Mouse (Mus musculus) T-helper 17 cell (primary cell): ENCODE data around the gene Dab1.

Experiments
- in situ Hi-C, 2 experiments: fragments of 300-600 bp; cut with MboI, MseI; formaldehyde crosslinking; loops; 1 replicate in 1 of 2; 2 replicates in 1 of 2; pipeline ENCODE4 v1.15.1; 2025; ENCODE audit warnings: high pct_unique_total_duplicates in 2 of 2

The Dab1 gene

DNA sequence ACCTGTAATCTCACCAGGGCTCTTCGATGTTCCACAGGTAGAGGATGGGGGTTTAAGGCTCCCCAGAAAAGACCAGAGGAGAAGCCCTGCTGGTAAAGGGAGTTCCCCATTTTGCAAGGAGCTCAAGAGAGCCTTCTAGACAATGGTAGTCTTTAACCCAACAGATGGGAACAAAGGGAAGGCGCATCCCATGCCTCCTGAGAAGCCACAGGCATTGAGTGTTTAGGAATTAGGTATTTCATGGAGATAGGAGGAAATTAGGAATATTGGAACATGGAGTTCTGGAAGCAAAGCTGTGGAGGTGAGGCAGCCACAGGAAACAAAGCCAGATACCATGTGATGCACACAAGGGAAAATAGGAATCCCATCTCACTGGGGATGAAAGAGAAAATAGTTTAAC, 881.0 kb downstream of the Dab1 start:
- in situ Hi-C loops, result no loop called here

DNA sequence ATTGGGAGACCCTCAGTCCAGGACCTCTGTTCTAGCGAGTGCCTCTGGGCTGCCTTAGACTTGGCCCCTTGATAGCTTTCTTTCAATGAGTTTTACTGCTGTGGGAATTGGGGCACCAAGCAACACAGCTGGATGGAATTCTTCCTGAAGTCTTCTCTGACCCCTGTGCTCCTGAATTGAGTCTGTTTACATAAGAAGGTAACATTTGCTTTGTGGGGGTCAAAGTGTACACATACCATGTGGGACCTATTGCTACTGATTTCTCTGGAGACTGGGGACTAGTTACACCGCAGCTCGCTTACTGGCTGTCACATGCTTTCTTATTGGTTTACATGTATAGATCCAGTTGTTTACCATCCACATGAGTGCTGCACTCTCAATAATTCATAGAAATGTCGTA, 881.5 kb downstream of the Dab1 start:
- in situ Hi-C loops, result no loop called here

DNA sequence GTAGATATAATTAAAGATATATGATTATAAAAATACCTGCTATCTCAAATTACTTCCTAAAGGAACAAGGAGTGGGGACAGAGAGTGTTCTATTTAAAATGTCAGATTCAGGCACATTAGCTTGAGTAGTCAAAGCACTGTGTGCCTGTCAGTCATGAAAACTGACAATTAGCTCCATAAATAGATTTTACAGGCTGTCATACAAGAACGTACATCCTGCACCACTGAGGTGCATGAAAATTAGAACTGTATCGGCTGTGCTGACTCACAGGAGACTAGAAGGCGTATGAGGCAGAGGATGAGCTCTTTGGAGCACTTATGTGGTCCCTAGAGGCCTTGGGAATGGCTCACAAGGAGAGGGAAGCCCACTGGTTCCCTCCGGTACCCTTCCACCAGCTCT, 882.1 kb downstream of the Dab1 start:
- in situ Hi-C loops, result no loop called here

DNA sequence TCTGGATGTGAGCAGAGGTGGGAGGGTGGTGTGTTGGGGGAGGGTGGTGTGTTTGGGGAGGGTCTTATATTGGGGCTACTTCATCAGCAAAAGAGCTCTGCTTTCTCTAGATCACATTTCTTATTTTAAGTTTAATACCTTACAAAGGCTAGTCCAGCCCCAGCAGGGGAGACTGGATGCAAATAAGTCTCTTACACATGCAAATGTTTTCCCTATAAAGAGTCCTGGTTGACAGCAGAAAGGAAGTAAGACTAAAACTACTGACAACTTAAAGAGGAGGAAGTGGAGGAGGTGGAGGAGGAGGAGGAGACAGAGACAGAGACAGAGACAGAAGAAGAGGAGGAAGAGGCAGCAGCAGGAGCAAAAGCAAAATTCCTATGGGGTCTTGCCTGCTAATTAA, 885.8 kb downstream of the Dab1 start:
- in situ Hi-C loops, result no loop called here

DNA sequence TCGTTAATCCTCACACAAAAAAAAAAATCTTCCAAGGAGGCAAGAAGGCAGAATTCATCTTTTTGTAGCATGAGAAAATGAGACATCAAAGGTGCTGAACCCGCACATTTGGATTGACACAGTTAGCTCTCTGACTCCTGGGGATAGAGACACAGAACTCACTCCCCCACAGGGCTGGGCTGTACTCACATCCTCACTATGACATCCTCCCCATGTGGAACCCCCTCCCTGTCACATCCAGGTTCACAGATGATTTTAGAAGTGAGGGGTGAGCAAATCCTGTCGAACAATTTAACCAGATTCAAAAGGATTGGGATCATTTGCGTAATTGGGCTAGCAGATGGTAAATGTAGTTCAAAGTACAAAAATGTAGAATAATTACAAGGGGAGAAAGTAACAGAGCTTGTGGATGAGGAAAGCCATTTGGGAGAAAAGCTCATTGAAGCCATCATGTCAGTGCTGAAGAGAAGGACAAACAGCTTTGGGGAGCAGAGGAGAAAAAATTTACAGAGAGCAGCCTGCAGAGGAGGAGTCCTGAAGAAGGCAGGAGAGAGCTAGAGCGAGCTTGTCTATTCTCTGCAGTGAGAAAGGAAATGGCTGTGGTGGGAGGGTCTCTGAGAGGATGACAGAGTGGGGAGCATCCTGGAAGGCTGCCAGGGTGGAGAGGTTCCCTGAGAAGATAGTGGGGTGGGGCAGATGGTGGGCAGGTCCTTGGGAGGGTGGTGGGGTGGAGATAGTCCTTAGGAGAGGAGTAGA, 890.2 kb downstream of the Dab1 start:
- in situ Hi-C loops, result no loop called here

DNA sequence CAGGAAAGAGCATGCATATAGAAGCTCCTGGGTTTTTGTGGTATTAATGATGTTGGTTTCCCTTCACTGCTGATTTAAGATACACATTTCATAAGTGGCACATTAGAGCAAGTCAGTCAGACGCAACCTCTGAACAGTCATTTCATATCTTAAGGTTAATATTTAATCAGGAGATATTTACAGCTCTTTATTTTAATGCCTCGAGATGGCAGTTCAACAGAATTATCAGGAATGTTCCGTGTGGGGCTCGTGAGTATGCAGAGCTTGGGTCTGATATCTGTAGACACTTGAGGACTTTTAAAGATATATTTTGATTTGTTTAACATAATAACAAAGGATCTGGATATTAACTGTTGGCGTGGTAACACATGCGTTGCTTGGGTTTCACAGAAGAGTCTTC, 892.7 kb downstream of the Dab1 start:
- in situ Hi-C loops, result no loop called here

DNA sequence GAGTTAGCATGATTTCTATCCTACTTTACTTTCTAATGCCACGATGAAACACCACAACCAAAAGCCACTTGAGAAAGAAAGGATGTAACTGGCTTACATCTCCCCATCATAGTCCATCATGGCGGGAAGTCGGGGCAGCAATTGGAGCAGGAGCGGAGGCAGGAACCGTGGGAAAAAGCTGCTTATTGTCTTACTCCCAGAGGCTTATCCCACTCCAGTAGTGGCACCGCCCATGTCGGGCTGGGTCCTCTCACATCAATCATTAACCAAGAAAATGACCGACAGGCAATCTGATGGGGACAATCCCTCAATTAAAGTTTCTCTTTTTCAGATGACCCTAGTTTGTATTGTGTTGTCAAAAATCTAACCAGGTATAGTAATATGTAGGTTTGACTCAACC, 893.4 kb downstream of the Dab1 start:
- in situ Hi-C loops, result no loop called here

DNA sequence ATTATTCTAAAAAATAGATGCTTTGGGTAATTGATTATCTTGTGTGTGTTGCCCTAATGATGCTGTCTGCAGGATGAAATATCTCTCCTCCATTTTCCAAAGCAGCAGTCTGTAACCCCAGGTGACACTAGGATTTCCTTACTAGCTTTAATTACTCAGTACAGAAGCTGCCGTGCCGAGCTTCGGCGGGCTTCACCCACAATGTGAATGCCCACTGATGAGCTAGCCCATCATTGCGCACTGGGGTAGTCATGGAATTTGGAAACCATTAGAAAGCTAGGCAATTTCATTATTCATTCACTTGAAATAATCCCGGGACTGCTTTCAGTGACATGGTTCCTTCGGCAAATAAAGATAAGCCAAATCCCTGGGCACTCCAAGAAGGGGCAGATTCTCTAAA, 894.5 kb downstream of the Dab1 start:
- in situ Hi-C loops, result no loop called here

DNA sequence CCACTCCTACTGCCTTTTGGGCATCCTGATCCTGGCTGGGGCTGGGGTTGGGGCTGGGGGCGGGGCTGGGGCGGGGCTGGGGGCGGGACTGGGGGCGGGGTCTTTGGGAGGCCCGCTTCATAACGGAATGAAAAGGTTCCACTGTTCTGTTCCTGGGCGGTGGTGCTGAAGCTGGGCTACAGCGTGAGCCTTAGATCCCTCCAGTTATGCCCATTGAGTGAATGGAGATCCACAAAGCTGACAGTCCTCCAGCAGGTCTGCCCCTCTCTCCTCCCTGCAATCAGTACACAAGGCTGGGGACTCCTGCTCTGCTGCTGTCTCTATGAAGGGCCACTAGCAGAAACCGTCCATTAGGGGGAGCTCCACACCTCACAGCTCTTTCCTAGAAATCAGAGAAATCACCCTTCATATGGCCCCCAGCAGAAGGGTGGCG, 895.4 kb downstream of the Dab1 start:
- in situ Hi-C loops, result no loop called here

DNA sequence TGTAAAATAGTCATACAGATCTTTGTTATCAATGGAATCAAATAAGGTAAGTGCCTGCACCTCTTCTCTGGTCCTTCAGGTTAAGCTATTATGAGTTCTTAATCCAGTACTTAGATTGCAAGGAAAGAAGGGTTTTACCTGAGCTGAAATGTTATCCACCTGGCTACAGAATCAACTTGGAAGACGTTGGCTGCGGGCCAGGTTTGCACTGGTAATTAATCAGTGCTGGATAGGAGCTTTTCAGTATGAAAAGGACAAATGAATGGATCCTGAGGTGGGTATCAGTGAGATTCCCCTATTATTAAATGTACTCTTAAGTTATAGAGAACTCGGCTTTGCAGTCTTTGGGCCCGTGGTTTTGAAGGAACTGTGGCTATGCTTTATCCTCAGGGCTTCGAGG, 896.5 kb downstream of the Dab1 start:
- in situ Hi-C loops, result no loop called here

DNA sequence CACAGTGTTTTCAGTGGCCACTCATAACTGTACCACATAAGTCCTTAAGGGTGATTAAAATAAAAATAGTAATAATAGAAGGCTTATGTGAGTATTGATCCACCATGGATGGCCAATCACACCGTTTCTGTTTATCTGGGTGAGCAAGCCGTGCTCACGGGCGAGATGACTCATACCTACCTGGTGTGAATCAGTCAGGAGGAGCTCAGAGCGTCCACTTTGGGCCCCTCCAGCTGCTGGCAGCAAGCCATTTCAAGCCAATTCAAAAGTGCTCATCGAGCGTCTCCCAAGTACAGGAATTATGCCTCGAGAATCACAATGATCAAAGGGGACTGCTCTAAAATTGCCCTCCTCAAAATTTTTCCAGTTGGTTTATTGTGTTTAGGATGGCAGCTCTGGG, 903.2 kb downstream of the Dab1 start:
- in situ Hi-C loops, result no loop called here

DNA sequence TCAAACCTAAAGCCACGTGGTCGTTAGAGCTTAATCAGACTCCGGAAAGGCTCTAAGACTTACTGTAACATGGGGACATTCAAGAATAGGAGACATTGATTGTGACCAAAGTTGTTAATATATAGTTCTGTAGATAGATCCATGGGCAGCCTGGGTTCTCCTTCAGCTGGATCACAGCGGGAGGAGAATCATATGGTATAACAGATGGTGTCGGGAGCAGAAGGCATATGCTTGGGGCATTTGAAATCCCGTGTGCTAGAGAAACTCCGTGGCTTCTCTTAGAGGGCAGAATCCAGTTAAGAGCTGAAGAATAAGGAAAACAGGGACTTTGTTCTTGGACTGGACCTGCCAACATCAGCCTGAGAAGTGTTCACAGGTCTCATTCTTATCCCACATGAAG, 904.6 kb downstream of the Dab1 start:
- in situ Hi-C loops, result no loop called here

DNA sequence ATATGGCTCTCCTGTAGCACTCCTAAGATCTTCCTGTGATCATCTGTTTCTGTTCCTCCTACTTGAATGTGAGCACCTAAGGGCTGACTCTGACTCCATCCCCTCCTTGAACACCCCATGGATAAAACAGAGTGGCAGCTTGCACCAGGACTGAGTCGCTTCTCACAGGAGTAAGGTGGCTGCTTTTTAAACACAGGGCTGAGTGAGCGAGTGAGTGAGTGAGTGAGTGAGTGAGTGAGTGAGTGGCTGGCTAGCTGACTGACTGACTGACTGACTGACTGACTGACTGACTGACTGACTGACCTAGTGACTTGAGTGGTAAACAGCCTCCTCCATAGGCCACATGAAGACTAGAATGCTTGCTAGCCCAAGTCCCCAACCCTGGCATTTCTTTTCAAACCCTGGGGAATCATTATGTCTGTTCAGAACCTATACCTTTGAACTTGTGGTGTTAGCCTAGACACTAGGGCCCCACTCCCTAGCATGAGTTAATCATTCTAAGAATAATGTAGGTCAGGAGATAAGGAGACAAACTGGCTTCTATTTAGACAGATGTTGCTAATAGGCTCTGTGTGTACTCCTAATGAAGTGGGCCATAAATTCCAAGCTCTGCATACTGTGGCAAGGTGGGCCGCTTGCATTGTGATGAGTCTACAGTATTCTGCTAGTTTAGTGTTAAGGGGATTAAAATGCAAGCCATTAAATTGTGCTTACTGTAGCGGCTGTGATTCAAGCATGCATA, 910.9 kb downstream of the Dab1 start:
- in situ Hi-C loops, result no loop called here

DNA sequence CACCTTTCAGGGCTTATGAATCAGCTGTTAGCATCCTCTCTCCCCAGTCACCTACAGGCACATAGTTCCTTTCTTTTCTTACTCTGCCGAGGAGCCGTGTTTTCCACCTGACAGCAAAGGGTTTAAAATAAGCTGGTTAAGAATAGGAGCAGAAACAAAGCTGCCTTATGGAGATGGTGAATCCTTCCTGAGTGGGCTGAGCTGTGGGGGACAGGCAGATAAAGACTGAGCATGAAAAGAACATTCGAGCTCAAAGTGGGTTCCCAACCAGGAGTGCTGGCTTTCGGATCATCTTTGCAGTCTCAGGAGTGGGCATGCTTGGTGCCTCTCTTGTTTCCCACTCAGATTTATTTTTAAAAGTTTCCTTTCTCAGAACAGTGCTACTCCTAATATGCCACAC, 913.7 kb downstream of the Dab1 start:
- in situ Hi-C loops, result no loop called here

DNA sequence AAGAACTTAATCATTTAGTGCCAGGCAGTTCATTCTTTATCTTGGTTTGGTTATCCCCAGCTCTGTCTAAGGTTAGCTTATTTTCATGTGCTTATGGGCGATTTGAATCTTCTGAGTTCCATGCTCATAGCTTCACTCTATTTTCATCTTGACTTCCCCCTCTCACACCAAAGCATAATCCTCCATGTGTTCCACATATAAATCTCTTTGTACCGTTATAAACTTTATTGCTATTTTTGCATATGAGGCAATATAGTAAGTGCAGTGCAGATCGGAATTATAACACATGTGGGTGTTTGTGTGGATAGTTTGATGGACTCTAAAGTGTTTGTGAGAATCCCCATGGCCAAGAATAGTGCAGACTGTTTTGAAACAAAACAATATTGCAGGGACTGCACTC, 919.3 kb downstream of the Dab1 start:
- in situ Hi-C loops, result no loop called here

DNA sequence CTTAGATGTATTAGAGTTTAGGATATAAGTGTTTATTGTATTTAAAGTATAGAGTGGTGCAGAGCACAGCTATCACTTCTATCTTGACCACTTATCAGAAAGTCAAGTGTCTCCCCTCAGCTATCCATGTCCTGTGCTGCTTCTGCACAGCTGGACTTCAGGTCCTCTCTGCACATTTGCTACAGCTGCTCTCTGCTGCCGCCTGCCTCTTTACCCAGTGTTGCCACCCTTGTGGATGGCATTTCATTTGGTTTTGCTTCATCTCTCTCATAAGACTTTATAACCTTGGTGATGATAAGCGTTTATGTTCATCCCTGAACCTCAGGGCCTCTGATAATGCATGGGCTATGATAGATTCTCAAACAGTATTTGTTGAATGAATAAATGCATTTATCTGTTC, 919.9 kb downstream of the Dab1 start:
- in situ Hi-C loops, result no loop called here

DNA sequence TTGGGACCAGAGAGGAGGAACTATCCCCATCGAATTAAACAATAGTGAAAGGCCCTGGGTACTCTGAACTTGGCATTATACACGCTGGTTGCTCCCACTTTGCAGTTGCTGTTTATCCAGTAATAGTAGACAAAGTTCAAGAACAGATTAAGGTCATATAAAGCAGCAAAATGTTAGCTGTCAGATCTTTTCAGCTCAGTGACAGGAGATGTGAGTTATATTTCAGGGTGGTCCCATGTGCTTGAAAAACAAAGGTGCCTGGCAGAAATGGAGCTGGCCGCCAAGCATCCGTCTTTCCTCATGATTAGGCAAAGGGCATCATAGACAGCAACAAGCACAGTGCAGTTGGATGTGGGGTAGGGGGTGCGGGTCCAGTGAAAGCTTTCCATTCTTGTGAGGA, 927.9 kb downstream of the Dab1 start:
- in situ Hi-C loops, result no loop called here

DNA sequence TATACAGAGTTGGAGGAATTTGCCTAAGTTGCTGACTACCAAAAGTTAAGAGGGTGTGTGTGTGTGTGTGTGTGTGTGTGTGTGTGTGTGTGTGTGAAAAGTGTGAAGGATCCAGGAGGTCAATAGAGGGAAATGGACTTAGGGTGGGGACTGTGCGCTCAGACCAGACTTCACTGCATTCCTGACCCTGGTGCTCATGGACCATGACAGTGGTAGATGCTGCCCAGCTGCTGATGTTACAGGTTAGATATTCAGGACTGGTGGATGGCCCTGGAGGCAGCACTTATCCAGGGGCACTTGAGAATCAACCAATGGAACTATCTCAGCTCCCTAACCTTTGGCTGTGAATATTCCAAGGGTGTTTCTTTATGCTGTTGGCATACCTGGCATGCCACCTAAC, 929.1 kb downstream of the Dab1 start:
- in situ Hi-C loops, result no loop called here

DNA sequence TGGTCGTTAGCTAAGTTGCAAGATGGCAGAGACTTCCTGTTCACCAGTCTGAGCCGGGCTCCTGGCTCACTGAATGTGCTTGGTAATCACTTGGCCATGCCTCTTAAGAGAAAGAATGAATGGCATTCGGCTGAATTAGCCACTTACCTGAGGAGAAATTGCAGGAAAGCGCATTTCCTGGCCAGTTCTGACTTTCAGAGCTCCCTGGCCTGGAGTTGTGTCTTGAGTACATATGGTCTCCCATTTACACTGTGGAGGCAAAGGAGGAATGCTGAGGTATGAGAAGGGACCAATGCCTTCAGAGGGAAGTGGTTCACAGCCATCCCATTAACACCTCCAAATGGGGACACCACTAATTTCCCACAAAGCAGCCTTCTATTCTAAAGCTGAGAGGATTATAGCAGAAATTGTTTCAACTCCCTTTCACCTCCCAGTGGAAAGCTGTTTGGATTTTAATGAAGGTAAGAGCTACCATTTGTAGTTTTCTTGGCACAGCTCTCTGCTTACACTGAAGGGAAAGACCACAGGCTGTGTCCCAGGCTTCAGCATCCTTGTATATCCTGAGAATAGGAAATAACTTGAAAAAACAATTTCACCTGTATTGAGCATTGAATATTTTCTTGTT, 931.5 kb downstream of the Dab1 start:
- in situ Hi-C loops, result no loop called here

DNA sequence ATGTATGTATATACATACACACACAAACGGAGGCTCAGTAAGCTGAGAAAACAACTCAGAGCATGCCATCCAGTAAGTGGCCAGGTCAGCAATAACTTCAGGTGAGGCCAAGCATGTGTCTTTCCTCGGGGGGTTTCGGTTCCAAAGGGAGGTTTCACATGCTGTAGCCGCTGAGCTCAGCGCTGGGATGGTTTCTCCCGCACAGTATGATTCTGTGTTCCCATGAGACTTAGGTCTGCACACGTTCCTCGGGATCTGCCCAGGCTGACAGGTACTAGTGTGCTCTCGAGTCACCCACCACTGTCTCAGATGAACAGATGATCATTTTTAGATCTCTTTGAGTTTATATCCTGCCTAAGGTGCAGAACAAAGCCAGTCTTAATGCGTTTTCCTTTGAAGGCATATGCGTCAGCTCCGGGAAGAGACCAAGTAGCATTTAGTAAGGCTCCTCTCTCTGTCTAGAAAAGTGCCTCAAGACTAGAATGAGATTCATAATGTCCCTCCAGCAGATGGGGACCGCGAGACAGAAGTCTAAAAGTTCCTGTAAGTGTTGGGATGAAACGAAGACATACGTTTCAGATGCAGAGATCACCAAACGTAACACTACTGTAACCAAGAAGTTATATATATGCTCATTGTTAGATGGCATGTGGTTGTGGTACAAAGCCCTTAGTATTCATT, 932.4 kb downstream of the Dab1 start:
- in situ Hi-C loops, result no loop called here

DNA sequence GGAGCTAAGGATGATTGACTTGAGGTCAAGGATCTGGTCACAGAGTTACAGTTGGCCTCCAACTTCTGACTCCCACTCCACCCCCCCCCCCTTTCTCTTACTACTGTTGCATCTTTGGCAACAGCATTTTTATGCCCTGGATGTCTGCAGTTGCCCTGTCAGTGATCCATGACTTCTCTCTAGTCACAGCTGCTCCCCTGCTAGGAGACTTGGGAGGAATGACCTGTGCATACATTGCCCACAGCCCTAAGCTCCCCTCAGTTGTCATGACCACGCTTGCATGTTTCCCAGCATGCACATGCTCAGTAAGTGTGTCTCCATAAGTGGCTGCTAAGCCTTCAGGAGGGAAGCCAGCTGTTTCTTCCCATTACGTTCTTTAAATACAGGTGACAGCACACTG, 936.2 kb downstream of the Dab1 start:
- in situ Hi-C loops, result no loop called here

DNA sequence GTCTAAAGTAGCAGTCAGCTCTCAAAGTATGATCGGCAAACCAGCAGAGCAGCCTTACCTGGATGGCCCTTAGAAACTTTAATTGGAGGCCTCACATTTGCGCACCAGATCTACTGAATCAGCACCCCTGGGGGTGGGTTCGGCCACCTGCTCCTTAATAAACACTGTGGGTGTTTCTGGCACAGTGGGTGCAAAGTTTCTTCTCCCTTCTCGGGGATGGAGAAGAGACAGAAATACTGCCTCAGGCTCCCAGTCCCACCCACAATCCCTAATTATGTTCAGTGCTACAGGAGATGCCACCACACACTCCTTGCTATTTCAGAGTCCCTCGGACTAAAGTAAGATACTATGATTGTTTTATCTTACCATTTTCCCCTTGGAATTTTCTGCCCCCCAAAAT, 944.4 kb downstream of the Dab1 start:
- in situ Hi-C loops, result no loop called here
